Mouse (Mus musculus) olfactory bulb, adult 2 months (tissue): ENCODE results near the gene Dscam.

ENCODE experiments used
- CTCF ChIP-seq: fragments of 200-500 bp; IDR thresholded peaks from 2 replicates; pipeline ENCODE4 v1.5.1; 2012; ENCODE audit warnings: low read depth, mild to moderate bottlenecking, low read length, moderate library complexity; ENCODE audit not compliant: insufficient read depth
- POLR2A ChIP-seq: fragments of 200-500 bp; IDR thresholded peaks from 2 replicates; pipeline ENCODE4 v1.6.1; 2012; ENCODE audit warnings: mild to moderate bottlenecking, low read depth, low read length, moderate library complexity; ENCODE audit not compliant: insufficient read depth

GRCm38 (mm10) chr16:96802636-96803035 lies 367.9 kb downstream of the Dscam start:
- TF ChIP-seq CTCF, result no peak
- TF ChIP-seq POLR2A, result no peak
